Mouse (Mus musculus): Measurements from ENCODE around the gene Rptn.
"Not testable (repeated sequence)": the region's sequence is repeated elsewhere in the genome, so short reads cannot be mapped to it uniquely, and the experiment has no call there.

Rptn gene

DNA sequence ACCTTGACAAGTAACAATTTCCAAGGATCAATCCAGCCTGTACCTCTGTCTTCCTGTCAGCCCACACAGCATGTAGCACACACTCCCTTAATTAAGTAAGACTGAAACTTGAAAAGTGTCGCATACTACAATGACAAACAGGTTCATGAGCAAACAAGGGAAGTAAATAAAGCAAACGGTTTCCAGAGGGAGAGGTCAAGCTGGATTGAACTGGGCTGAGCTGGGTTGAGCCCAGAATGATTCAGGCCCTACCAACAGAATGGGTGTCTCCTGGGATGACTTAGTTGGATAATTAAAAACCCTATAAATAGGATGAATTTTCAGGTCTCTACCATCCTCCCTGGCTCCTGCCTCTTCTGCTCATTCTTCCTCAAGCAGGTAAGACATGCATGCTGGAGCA lies at the start of gene Rptn:
Gene Rptn (plus strand): TSS at position 334 of the 400 bp plus-strand sequence.
- DNase-seq (ENCODE audit: low spot score), result no peak

DNA sequence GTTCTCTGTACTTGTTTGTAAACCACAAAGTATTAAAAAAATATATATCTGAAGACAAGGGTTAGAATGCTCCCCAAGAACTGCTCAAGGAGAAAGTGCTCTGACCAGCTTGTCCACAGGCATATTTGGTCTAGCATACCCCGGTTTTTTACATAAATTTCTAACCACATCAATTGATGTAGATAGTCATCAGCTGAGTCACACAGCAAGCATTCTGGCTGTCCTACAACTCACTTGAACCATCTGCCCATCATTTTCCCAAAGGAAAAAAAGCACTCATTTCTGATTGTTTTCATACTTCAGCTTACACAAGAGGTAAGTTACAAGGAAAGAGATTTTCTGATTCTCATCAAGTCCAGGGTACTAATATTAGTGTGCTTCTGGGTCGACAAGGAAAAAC lies 46.6 kb upstream of the Rptn start:
- no peak for DNase-seq (ENCODE audit: low spot score)

DNA sequence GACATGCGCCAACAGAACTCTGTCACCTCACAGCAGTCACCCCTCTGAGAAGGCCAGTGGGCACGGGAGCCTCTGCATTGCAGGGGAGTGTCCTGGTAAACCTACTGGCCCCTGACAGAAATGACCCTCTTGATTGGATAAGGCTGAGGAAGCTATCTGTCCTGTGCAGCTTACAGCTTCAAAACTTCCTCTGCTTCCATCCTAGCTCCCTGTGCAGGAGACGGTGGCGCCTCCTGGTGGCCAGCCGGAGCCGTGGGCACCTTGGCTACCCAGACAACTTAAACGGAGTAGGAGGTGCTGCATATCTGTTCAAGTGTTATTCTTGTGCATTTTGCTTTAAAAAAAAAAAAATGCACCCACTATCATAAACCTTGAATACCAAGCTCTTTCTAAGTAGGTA lies 33.5 kb upstream of the Rptn start:
- DNase-seq (ENCODE audit: low spot score), result no peak

DNA sequence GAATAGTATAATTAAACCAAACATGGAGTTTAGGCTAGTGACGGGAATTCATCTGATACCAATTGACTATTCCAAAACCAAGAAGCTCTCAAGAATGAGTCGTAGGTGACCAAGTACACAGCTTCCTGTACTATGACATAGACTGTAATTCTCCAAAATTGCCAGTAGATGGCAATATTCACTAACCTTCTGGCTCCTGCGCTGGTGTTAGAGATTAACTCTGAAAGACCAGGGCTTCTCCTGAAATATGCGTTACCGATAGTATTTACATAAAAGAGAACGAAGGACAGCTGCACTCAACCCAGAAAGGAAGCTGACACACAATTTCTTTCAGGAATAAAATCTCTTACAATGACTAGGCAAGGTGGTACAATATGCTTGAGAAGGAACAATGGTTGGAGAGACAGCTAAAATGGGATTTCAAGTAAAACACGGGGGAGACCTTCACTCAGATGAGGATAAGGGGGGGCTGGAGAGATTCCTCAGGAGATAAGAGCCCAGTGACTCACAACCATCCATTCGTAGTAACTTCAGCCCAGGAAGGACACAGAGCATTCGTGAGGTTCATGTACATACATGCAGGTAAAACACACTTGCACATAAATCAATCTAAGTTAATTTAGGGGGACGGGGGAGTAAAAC lies 31.4 kb upstream of the Rptn start:
- peak; percentile 19 for DNase-seq (ENCODE audit: low spot score)

DNA sequence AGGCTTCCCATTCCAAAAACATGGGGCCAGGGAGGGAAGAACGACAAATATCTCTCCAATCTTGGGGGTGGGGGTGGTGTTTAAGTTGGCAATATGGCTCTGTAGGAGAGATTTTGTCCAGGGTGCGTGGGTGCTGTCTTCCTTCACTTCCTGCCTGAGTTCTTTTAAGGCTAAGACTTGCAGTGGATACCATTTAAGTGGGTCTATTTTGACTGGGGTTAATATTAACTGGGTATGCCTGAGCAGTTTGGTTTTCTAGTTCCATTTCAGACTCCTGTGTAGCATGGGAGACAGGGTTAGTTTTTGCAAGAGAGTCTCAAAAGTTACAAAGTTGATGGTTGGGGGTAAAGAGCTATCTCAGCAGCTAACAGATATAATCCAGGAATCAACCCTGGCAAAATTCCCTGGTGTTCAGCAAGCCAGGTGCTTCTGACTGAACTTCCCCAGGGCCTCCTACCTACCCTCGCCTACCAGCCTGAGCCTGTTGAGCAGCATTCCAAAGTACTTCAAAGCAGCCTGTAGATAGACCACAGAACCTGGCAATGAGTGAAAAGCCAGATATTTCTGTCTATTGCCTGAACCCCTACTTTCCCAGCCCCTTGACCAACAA lies 26.4 kb upstream of the Rptn start:
- DNase-seq (ENCODE audit: low spot score), result no peak

DNA sequence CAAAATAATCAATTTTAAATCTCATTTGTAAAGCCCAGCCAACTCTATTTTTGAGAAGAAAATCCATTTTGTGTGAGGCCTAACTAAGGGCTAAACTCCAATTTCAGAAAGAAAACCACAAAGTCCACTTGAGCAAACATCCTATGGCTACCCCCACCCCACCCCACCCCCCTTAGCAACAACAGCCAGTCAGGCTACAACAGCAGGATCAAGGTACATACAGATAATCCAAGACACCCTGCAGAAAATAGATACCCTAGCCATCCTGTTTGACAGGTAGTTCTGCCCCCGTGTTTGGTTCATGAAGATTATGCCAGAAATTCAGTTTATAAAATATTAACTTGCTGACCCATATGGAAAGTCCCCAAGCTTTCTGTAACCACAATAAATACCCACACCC lies 25.3 kb upstream of the Rptn start:
- no peak for DNase-seq (ENCODE audit: low spot score)

DNA sequence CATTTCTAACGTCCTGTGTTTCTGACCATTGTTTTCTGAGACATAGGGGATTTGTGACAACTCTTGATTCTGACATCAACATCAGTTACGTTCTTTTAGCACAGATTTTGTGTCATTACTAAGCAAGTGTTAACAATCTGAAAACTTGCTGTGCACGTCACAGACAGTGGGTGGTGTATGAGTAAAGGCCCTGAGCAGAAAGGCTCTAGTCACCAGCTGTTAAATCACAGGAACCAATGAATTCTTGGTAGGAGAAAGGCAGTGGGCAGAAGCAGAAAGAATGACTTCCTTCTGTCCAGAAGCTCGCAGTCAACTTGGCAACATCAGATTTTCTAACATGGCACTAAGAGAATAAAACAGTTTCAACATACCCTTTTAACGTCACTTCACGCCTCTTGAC lies 20.1 kb upstream of the Rptn start:
- DNase-seq (ENCODE audit: low spot score), result no peak

DNA sequence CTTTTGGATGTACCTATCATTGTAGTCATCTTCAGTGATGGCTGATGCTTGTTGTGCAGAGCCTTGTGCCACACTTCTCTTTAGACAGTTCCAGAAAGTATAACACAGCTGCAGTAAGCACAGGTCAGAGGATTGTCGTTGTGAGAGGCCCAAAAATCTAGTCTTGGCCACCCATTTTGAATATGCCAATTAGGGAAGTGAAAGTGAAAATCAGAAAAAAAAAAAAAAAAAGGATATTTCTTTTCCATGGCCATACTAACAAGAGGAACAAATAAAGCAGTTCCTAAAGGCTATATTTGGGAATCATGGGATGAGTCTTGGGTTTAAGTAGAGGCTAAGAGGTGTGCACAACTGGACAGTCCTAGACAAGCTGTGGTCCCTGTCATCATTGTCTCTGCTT lies 18.3 kb upstream of the Rptn start:
- no peak for DNase-seq (ENCODE audit: low spot score)

DNA sequence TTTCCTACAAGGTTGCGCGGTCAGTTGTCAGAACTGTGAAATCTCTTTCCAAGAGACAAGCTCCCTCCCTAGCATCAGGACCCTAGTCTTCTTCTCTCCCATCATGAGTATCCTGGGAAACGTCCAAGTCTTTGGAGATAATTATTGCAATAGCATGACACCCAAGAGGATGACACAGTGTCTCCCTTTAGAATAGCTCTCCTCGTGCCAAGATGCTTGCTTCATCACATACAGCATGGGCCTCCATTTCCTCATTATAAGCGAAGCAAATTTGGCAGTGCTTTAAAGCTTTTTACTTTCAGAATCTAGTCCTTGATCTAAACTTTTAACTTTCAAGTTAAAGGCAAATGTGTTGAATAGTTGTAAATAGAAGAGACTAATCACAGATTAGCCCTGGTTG lies 17.9 kb upstream of the Rptn start:
- DNase-seq (ENCODE audit: low spot score), result no peak

DNA sequence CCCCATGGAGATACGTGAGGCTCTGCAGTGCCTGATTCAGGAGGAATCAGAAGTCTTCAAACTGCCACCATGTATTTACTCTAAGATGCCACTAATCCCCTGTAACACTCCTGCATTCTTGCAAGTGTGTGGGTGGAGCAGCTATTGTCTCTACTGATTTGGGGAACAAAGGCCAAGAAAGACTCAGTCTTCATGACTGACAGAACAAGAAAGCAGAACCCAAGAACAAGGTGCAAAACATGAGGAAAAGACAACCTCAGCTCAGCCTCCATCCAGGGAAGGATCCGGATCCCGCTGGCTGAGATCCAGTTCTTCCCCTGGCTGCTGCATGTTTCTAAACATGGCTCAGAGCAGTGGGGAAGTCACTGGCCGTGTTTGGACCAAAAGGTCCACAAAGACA lies 15.4 kb upstream of the Rptn start:
- no peak for DNase-seq (ENCODE audit: low spot score)

DNA sequence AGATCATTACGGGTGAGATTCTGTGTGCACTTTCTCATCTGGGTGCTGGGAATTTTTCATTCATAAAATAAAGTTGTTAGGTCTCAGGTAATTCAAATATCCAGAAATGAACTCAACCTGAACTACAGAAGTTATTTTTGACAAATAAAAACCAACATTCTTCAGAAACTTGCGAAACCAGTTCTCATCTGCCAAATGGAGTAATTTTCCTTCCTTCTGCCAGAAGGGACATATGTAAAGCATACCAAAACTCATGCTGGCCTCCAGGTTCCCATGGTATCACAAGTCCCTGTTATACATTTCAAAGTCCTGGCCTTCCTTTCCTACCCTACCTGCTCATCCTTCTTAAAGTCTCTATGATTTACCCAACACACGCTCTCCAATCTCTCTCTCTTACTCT lies 10.4 kb downstream of the Rptn start:
- no peak for DNase-seq (ENCODE audit: low spot score)

DNA sequence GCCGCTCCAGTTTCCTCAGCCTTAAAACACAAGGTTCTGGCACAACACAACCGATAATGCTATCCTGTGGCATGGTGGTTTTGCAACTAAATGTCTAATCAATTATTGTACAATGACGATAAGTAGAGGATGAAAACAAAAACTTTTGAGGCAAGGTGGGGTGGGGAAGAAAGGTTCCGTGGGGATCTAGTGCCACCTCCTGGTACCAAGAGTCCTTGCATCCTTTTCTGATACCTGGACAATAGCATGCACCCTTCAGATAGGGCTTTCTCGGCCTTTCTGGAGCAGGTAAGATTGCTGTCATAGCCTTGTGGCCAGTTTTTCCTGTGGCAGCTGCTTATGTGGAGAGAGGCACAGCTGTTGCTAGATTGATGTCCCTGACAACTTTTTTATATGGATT lies 13.5 kb downstream of the Rptn start:
- no peak for DNase-seq (ENCODE audit: low spot score)

DNA sequence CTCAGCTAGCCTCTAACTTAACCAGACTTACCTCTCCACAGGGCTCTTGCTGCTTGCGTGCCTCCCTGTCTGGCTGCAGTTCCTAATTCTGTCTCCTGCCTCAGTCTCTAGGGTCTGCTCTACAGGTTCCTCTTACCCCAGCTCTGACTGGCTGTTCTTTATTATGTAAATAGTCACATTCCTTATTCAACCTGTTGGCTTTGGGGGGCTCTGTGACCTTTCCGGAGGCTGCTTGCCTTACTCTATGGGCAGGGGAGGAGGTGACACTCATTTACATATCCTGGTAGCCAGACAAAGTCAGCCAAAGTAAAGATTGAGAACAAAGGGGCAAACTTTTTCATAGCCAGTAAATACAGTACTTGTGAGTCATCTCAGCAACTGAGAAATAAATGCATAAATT lies 18.4 kb downstream of the Rptn start:
- no peak for DNase-seq (ENCODE audit: low spot score)

DNA sequence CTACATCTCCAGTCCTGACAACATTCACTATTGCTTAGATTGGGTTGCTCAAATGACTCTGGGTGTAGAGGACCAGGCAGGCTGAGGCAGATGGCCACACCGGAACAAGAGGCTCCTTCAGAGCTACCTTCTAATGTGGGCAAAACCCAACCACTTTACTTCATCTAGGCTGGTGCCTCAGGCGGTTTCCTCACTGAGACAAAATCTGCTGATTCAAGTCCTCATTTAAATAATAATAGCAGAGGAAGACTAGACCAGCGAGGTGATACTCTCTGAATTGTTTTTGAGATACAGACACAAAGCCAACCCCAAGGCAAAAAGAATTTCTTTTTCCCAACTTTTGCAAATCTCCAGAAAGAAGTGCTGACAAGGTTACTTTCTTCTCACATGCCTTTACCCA lies 38.2 kb downstream of the Rptn start:
- DNase-seq (ENCODE audit: low spot score), result no peak

DNA sequence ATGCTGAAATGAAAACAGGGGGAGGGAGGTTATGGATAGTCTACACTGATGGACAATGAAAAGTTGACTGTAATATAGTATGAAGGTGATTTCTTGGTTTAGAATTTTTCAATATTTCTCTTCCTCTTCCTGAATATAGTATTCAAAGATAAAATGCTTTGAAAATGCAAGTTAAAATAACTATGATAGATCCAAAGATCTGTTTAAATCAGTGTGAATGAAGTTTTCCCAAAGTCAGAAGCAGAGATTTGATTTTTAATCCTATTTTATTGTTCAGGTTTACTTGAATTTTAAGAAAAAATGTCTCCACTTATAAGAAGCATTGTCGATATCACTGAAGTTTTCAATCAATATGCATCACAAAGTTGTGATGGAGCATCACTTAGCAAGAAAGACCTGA lies 48.5 kb downstream of the Rptn start, which contains the start of gene Tchh:
Gene Tchh (plus strand): TSS at position 301 of the 400 bp plus-strand sequence.
- no peak for DNase-seq (ENCODE audit: low spot score)

DNA sequence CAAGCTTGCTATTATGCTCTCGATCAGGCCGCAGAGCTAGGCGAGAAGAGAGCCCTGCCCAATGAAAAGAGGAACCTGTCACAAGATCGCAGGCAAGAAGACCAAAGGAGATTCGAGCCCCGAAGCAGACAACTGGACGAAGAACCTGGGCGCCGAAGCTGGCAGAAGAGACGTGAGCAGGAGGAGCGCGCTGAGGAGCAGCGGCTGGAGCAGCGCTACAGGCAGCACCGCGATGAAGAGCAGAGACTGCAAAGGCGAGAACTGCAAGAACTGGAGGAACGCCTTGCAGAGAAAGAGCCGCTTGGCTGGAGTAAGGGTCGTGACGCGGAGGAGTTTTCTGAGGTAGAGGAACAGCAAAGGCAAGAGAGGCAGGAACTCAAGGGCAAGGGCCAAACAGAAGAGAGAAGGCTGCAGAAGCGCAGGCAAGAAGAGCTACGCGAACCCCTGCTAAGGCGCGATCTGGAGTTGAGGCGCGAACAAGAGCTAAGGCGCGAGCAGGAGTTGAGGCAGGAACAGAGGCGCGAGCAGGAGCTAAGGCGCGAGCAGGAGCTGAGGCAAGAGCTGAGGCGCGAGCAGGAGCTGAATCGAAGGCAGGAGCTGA lies 50.1 kb downstream of the Rptn start:
- DNase-seq (ENCODE audit: low spot score), result no peak

DNA sequence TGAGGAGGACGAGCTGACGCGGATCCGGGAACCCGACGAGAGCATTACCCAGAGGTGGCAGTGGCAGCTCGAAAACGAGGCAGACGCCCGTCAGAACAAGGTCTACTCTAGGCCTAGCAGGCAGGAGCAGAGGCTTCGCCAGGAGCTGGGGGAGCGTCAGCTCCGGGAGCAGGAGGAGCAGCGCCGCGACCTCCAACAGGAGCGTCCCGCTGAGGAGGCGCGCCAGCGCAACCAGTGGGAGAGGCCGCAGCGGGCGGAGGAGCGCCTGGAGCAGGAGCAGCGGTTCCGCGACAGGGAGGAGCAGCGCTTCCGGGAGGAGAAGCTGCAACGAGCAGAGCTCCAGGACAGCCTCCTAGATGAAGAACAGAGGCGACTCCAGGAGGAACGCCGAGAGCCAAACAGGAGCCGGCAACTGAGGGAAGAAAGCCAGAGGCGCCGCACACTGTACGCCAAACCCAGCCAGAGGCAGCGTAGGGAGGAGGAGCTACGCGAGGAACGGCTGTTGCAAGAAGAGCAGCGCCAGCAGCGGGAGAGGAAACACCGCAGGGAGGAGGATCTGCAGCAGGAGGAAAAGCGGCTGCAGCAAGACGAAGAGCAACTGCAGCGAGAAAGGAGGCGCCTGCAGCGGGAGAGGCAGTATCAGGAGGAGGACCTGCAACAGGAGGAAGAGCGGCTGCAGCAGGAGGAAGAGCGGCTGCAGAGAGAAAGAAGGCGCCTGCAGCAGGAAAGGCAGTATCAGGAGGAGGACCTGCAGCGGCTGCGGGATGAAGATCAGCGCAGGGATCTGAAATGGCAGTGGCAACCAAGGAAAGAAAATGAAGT lies 51.1 kb downstream of the Rptn start:
- DNase-seq (ENCODE audit: low spot score), result no peak

DNA sequence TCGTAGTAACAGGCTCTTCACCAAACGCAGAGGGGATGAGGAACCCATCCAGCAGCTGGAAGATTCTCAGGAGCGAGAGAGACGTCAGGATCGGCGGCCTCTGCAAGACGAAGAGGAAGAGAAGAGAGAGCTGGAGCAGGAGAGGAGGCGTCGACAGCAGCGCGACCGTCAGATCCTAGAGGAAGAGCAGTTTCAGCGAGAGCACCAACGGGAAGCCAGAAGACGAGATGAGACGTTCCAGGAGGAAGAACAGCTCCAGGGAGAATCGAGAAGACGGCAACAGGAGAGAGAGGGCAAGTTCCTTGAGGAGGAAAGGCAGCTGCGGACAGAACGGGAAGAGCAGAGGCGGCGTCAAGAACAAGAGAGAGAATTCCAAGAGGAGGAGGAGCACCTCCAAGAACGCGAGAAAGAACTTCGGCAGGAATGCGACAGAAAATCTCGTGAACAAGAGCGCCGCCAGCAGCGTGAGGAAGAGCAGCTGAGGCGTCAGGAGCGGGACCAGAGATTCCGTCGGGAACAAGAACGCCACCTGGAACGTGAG lies 51.7 kb downstream of the Rptn start:
- DNase-seq (ENCODE audit: low spot score), result no peak

DNA sequence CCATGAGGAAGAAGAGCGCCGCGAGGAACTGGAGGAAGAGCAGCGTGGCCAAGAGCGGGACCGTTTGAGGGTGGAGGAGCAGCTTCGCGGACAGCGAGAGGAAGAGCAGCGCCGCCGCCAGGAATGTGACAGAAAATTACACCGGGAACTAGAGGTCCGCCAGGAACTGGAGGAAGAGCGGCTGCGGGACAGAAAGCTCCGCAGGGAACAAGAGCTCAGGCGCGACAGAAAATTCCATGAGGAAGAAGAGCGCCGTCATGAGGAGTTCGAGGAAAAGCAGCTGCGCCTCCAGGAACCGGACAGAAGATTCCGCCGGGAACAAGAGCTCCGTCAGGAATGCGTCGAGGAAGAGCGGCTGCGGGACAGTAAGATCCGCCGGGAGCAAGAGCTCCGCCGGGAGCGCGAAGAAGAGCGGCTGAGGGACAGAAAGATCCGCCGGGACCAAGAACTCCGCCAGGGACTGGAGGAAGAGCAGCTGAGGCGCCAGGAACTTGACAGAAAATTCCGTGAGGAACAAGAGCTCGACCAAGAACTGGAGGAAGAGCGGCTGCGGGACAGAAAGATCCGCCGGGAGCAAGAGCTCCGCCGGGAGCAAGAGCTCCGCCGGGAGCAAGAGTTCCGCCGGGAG lies 52.7 kb downstream of the Rptn start:
- no peak for DNase-seq (ENCODE audit: low spot score)

DNA sequence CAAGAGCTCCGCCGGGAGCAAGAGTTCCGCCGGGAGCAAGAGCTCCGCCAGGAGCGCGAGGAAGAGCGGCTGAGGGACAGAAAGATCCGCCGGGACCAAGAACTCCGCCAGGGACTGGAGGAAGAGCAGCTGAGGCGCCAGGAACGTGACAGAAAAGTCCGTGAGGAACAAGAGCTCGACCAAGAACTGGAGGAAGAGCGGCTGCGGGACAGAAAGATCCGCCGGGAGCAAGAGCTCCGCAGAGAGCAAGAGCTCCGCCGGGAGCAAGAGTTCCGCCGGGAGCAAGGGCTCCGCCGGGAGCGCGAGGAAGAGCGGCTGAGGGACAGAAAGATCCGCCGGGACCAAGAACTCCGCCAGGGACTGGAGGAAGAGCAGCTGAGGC lies 53.2 kb downstream of the Rptn start:
- DNase-seq (ENCODE audit: low spot score), result not testable (repeated sequence)

DNA sequence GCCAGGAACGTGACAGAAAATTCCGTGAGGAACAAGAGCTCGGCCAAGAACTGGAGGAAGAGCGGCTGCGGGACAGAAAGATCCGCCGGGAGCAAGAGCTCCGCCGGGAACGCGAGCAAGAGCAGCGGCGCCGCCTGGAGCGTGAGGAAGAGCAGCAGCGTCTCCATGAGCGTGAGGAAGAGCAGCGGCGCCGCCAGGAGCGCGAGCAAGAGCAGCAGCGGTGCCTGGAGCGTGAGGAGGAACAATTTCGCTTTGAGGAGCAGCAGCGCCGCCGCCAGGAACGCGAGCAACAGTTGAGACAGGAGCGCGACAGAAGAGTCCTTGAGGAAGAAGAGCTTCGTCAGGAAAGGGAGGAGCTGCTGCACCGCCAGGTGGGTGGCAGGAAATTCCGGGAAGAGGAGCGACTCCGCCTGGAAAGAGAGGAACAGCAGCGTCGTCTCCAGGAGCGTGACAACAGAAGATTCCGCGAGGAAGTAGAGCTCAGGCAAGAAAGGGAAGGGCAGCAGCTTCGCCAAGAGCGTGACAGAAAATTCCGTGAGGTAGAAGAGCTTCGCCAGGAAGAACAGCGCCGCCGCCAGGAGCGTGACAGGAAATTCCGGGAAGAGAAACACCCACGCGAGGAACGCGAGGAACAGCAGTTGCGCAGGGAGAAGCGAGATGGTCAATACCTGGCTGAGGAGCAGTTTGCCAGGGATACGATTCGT lies 53.8 kb downstream of the Rptn start:
- no peak for DNase-seq (ENCODE audit: low spot score)
